Mouse (Mus musculus) lung, embryonic 14.5 days (tissue): Measurements from ENCODE around the gene Lypd8. TPM values are rescaled to one million over a fixed set of nuclear protein-coding genes. Genes with fewer than 3 reads are reported as not detected.

ENCODE experiments used
- ATAC-seq: fragments of 200-750 bp; cut with Nextera tagmentation; 2 replicates; pipeline ENCODE4 v1.8.0; 2017; ENCODE audit warnings: mild to moderate bottlenecking, moderate TSS enrichment, moderate library complexity; ENCODE audit not compliant: insufficient read depth
- DNase-seq: peaks from one replicate; pipeline ENCODE4 v3.0.0-alpha.2; 2015
- H3K27ac ChIP-seq: fragments of 300-500 bp; sonication (generic); 2 replicates; pipeline ENCODE4 v1.5.1; 2014; ENCODE audit warnings: low read depth, mild to moderate bottlenecking, moderate library complexity
- H3K27me3 ChIP-seq: fragments of 300-500 bp; sonication (generic); 2 replicates; pipeline ENCODE4 v1.6.1; 2014; ENCODE audit warnings: low read length, control low read depth; ENCODE audit not compliant: insufficient read depth
- H3K36me3 ChIP-seq: fragments of 300-500 bp; sonication (generic); 2 replicates; pipeline ENCODE4 v1.6.1; 2014; ENCODE audit warnings: control low read depth; ENCODE audit not compliant: insufficient read depth
- H3K4me1 ChIP-seq: fragments of 300-500 bp; sonication (generic); 2 replicates; pipeline ENCODE4 v1.6.1; 2014; ENCODE audit warnings: antibody characterized with exemption, control low read depth; ENCODE audit not compliant: insufficient read depth
- H3K4me2 ChIP-seq: fragments of 300-500 bp; sonication (generic); 2 replicates; pipeline ENCODE4 v1.6.1; 2014; ENCODE audit warnings: mild to moderate bottlenecking
- H3K4me3 ChIP-seq: fragments of 300-500 bp; sonication (generic); 2 replicates; pipeline ENCODE4 v1.5.1; 2014; ENCODE audit warnings: low read depth, low read length
- H3K9ac ChIP-seq: fragments of 300-500 bp; sonication (generic); 2 replicates; pipeline ENCODE4 v1.6.1; 2014
- H3K9me3 ChIP-seq: fragments of 300-500 bp; sonication (generic); 2 replicates; pipeline ENCODE4 v1.6.1; 2016; ENCODE audit warnings: low read depth, low read length, control low read depth
- CTCF ChIP-seq: IDR thresholded peaks from 2 replicates; pipeline ENCODE4 v1.5.1; 2016; ENCODE audit warnings: antibody characterized with exemption, low read depth
- WGBS: fragments of 180-500 bp; shearing (Covaris S2); extraction: QIAGEN DNeasy Blood & Tissue Kit; methylation state at CpG from one replicate; pipeline ENCODE4 v1.1.7; 2014; 5-methylcytosine and 5-hydroxymethylcytosine counted together
- polyA plus RNA-seq: library from polyadenylated mRNA; unstranded; fragments of >200 nt; fragmentation: Nextera tagmentation; extraction: Ambion mirVana; gene quantifications from 2 replicates; pipeline ENCODE4 v1.2.1, GENCODE M21; 2014

Gene Lypd8
- polyA plus RNA-seq: not detected in 2 replicates

DNA sequence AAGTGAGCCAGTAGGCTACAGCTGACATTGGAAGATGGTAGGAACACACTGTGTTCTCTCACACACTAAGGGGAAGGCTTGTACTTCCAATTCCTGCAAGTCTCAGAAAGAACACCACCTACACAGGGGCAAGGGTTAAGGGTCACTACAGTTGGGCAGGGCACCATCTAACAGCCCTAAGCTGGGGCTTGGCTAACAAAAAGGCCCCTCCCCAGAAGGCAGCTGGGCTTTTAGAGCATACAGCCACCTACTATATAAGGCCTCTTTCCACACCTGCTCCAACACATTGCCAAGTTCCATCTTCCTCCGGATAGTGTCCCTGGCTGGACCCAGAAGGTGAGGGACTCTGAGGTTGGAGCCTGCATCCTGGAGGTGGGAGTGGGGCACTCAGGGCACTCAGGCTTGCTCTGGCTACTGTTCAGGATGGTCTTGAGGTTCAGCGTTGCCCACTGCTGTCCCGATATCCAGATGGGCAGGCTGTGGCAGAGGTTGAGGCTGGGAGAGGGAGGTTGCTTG lies at the start of gene Lypd8:
TSS of gene Lypd8 (plus strand) at position 281 of the 516 bp plus-strand sequence.
- H3K4me1 ChIP-seq: no peaks in the 10 kb centered on the region
- DNase-seq (no peak), ATAC-seq (no peak)
- no peaks in the 10 kb centered on the region for H3K36me3 ChIP-seq
- H3K9me3 ChIP-seq: no peaks in the 10 kb centered on the region
- no peak within 1 kb of the TSS for H3K27ac ChIP-seq
- 91% methylated on average over 3 of the region's 3 CpGs for WGBS
- no peak within 1 kb of the TSS for H3K4me3 ChIP-seq
- no peaks in the 10 kb centered on the region for H3K27me3 ChIP-seq
- no peak for TF ChIP-seq CTCF
- H3K9ac ChIP-seq: no peak within 1 kb of the TSS
- H3K4me2 ChIP-seq: no peak within 1 kb of the TSS

DNA sequence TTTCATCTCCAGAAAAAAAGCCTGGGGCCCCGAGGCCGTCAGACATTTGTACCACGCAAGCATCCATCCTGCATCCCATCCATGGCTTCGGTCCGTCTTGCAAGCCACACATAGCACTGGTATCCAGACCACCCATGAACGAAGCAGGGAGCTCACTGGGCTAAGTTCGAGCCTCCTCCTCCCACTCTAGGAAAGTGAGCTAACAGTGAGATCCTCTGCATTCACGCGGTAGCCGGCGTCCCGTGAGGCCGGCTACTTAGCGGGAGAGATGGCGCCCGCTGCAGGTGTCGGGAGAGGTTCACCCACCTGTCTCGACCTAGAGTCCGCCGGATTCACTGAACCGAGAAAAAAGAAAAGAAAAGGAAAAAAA lies 49.0 kb upstream of the Lypd8 start:
- Histone ChIP-seq H3K9me3 (no peaks in the 10 kb centered on the region), H3K4me3 (peak overlapping the region; percentile 64), H3K4me1 (peaks cover 16% of the 10 kb centered on the region; the same call in 1 of the 2 replicates), H3K9ac (peak overlapping the region; percentile 79), H3K4me2 (peak overlapping the region; percentile 92), H3K27me3 (no peaks in the 10 kb centered on the region), H3K36me3 (peaks cover 29% of the 10 kb centered on the region), H3K27ac (peak overlapping the region; percentile 63; the same call in 1 of the 2 replicates)
- no peak for TF ChIP-seq CTCF
- WGBS: under 1% methylated on average over 21 of the region's 21 CpGs
- ATAC-seq (peak; percentile 47), DNase-seq (no peak)

GRCm38 (mm10) chr11:58330276-58331148 lies 48.3 kb upstream of the Lypd8 start, which contains the start of the genes Zfp672 and Sh3bp5l:
Gene Zfp672 (minus strand): TSS chr11:58330339.
Gene Sh3bp5l (plus strand): TSS chr11:58330724.
- under 1% methylated on average over 52 of the region's 52 CpGs for WGBS
- Histone ChIP-seq H3K27ac (peak within 1 kb of the TSS; percentile 72; the same call in 1 of the 2 replicates), H3K27me3 (no peaks in the 10 kb centered on the region), H3K4me1 (peaks cover 16% of the 10 kb centered on the region; the same call in 1 of the 2 replicates), H3K36me3 (peaks cover 32% of the 10 kb centered on the region), H3K4me3 (peak within 1 kb of the TSS; percentile 64), H3K9me3 (no peaks in the 10 kb centered on the region), H3K9ac (peak within 1 kb of the TSS; percentile 79), H3K4me2 (peak within 1 kb of the TSS; percentile 92)
- DNase-seq (peak; percentile 97), ATAC-seq (peak; percentile 94)
- TF ChIP-seq CTCF: no peak

DNA sequence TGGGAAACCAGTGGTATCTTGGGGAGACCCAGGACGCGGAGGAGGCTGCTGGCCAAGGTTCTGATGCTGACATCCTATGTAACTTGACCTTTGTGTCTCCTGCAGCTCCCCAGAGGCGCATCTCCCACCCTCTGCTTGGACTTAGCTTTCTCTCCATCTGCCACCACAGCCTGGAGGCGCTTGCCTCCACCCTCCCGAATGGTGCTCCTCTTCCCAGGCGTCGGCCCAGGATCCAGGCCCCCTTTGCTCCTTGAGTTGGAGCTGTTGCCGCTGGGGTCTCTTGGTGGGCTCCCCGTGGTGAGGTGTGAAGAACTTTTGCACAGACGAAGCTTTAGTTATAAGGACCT lies 47.7 kb upstream of the Lypd8 start:
- 11% methylated on average over 10 of the region's 10 CpGs for WGBS
- peaks cover 35% of the 10 kb centered on the region for H3K36me3 ChIP-seq
- no peak for TF ChIP-seq CTCF
- H3K27ac ChIP-seq: no peak overlapping the region
- peaks cover 16% of the 10 kb centered on the region; the same call in 1 of the 2 replicates for H3K4me1 ChIP-seq
- ATAC-seq (0 out of 2 replicates have a peak, but pooled peaks have one; percentile 4), DNase-seq (no peak)
- peak overlapping the region; percentile 64 for H3K4me3 ChIP-seq
- no peaks in the 10 kb centered on the region for H3K27me3 ChIP-seq
- peak overlapping the region; percentile 75 for H3K9ac ChIP-seq
- H3K4me2 ChIP-seq: peak overlapping the region; percentile 92
- no peaks in the 10 kb centered on the region for H3K9me3 ChIP-seq

- H3K36me3 ChIP-seq: peaks cover 37% of the 10 kb centered on the region
- peak overlapping the region; percentile 64 for H3K4me3 ChIP-seq
- no peak overlapping the region for H3K27ac ChIP-seq
- peak overlapping the region; percentile 75 for H3K9ac ChIP-seq
- no peaks in the 10 kb centered on the region for H3K9me3 ChIP-seq
- no peak for TF ChIP-seq CTCF
- ATAC-seq: no peak
- WGBS: 87% methylated on average over 6 of the region's 6 CpGs
- peak overlapping the region; percentile 92 for H3K4me2 ChIP-seq
- DNase-seq: no peak
- H3K27me3 ChIP-seq: no peaks in the 10 kb centered on the region
- peaks cover 16% of the 10 kb centered on the region; the same call in 1 of the 2 replicates for H3K4me1 ChIP-seq
Observed at GRCm38 (mm10) chr11:58331546-58331945, 47.3 kb upstream of the Lypd8 start.

- DNase-seq: no peak
- 65% methylated on average over 3 of the region's 3 CpGs for WGBS
- peaks cover 50% of the 10 kb centered on the region for H3K36me3 ChIP-seq
Observed at GRCm38 (mm10) chr11:58334746-58335145, 44.1 kb upstream of the Lypd8 start.

DNA sequence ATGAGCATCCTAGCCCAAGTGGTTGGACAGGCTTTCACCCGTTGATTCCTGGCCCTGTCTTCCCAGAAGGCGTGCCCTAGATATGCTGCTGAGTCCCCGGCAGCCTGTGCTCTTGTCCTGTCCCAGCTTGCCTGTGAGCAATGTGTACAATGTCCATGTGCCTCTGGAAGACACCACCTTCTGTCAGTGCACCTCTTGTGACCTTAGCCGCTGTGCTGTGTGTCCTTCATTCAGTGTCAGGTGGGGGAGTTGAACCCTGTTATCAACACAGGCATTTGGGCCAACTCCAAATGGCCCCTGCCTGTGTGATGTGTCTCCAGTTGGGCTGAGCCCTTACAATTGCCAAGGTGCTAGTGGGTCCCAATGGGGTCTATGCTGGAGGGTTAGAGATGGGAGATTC lies 32.1 kb upstream of the Lypd8 start:
- no peak overlapping the region for H3K9ac ChIP-seq
- peaks cover 43% of the 10 kb centered on the region for H3K36me3 ChIP-seq
- no peaks in the 10 kb centered on the region for H3K4me1 ChIP-seq
- DNase-seq (no peak), ATAC-seq (no peak)
- TF ChIP-seq CTCF: no peak
- no peaks in the 10 kb centered on the region for H3K9me3 ChIP-seq
- H3K27me3 ChIP-seq: no peaks in the 10 kb centered on the region
- no peak overlapping the region for H3K27ac ChIP-seq
- 91% methylated on average over 4 of the region's 4 CpGs for WGBS
- no peak overlapping the region for H3K4me2 ChIP-seq
- no peak overlapping the region for H3K4me3 ChIP-seq

More at GRCm38 (mm10) chr11:58334746-58335145, 44.1 kb upstream of the Lypd8 start:
- no peaks in the 10 kb centered on the region for H3K9me3 ChIP-seq
- H3K27me3 ChIP-seq: no peaks in the 10 kb centered on the region
- no peak for TF ChIP-seq CTCF
- no peak overlapping the region for H3K4me3 ChIP-seq
- no peak overlapping the region for H3K27ac ChIP-seq
- H3K4me1 ChIP-seq: peaks cover 7% of the 10 kb centered on the region; the same call in 1 of the 2 replicates
- no peak overlapping the region for H3K4me2 ChIP-seq
- no peak overlapping the region for H3K9ac ChIP-seq
- no peak for ATAC-seq
